Comparison of ENCODE assay signal across 9 mouse cellular contexts in the genomic region with DNA sequence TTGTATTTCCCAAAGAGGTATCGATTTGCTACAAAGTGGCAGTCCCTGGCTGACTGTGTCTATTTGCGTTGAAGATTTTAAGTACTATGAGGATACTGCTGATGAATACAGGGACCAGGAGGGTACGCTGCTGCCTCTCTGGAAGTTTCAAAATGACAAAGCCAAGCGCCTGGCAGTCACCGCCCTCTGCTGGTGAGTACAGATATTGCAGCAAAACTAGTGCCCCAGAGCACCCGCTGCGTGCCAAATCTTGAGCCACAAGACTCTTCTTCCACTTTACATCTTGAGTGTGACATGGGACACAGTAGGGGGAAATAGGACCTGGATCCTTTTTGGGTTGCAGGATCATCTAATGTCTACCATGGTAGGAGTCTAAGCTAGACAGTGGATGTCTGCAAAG. TPM values are rescaled to one million over a fixed set of nuclear protein-coding genes. Genes with fewer than 3 reads are reported as not detected.
DNase-seq lines count a peak whose midpoint lies in the region; ATAC-seq and TF ChIP-seq lines count a peak whose summit lies in the region.
"Had no signal": no experiment of that assay in that cellular context is flagged by ENCODE, and none has a peak within 500 bp of the region (broad histone marks: within the 10 kb centered on the region; RNA-seq: fewer than 3 reads in every experiment).

No protein-coding gene starts in this region.

- no peak overlapping the region for H3K4me2 ChIP-seq in liver, embryonic 12.5 days
- H3K4me2 ChIP-seq in liver, embryonic 11.5 days, result no peak overlapping the region
- H3K4me2 ChIP-seq in neural tube, embryonic 11.5 days (ENCODE audit: low read depth), result no peak overlapping the region
- H3K4me2 ChIP-seq: embryonic facial prominence, embryonic 13.5 days had no signal

- no peaks in the 10 kb centered on the region for H3K4me1 ChIP-seq in liver, embryonic 12.5 days
- no peaks in the 10 kb centered on the region for H3K4me1 ChIP-seq in liver, embryonic 11.5 days (replicated peaks; ENCODE audit: control insufficient read depth, insufficient read depth, low read length)
- H3K4me1 ChIP-seq in neural tube, embryonic 11.5 days (ENCODE audit: control insufficient read depth, insufficient read depth, low read length), result 0 out of 2 replicates have a peak, but pooled peaks cover 8% of the 10 kb centered on the region
- no peaks in the 10 kb centered on the region for H3K4me1 ChIP-seq in testis, adult 2 months (ENCODE audit: control insufficient read depth, insufficient read depth, low read length)

- 6% methylated on average over 7 of the region's 7 CpGs for WGBS in liver, embryonic 12.5 days (ENCODE audit: insufficient replicate concordance)
- WGBS in liver, embryonic 11.5 days, result 11% methylated on average over 7 of the region's 7 CpGs
- WGBS in neural tube, embryonic 11.5 days, result 13% methylated on average over 7 of the region's 7 CpGs

- peak; percentile 65 for DNase-seq in liver
- peak; percentile 91 for DNase-seq in cerebellum, adult 9-10 months
- DNase-seq in gastrocnemius, postnatal 10 days, result peak; percentile 90
- peak; percentile 79 for DNase-seq in kidney, adult 9 months
- DNase-seq in liver, embryonic 11.5 days (ENCODE audit: low spot score), result peak; percentile 57
- DNase-seq in neural tube, embryonic 11.5 days (ENCODE audit: low spot score), result peak; percentile 82

- peaks cover 29% of the 10 kb centered on the region for H3K27me3 ChIP-seq in liver, embryonic 12.5 days (replicated peaks)
- no peaks in the 10 kb centered on the region for H3K27me3 ChIP-seq in liver, embryonic 11.5 days (replicated peaks; ENCODE audit: control insufficient read depth, insufficient read depth, low read length)
- no peaks in the 10 kb centered on the region for H3K27me3 ChIP-seq in neural tube, embryonic 11.5 days (ENCODE audit: control insufficient read depth, insufficient read depth, low read length)
- no peaks in the 10 kb centered on the region for H3K27me3 ChIP-seq in testis, adult 2 months (ENCODE audit: control insufficient read depth, insufficient read depth, low read length)

- no peak overlapping the region for H3K4me3 ChIP-seq in liver, embryonic 12.5 days
- no peak overlapping the region for H3K4me3 ChIP-seq in liver, embryonic 11.5 days (ENCODE audit: low read depth, low read length)
- H3K4me3 ChIP-seq in neural tube, embryonic 11.5 days (ENCODE audit: low read depth, low read length), result no peak overlapping the region
- no peak overlapping the region for H3K4me3 ChIP-seq in testis, adult 2 months (ENCODE audit: control insufficient read depth, low read depth, low read length)
- H3K4me3 ChIP-seq: embryonic facial prominence, embryonic 13.5 days had no signal

- TF ChIP-seq POLR2A in testis, adult 2 months (IDR thresholded peaks at IDR 0.05; ENCODE audit: control insufficient read depth, low read depth, low read length), result no peak

- no peak overlapping the region for H3K9ac ChIP-seq in liver, embryonic 12.5 days
- no peak overlapping the region for H3K9ac ChIP-seq in liver, embryonic 11.5 days (ENCODE audit: low read depth, low read length)
- no peak overlapping the region for H3K9ac ChIP-seq in neural tube, embryonic 11.5 days (ENCODE audit: low read length)
- H3K9ac ChIP-seq: embryonic facial prominence, embryonic 13.5 days had no signal

- no peaks in the 10 kb centered on the region for H3K36me3 ChIP-seq in liver, embryonic 12.5 days
- H3K36me3 ChIP-seq in liver, embryonic 11.5 days (ENCODE audit: control insufficient read depth, insufficient read depth, low read length), result no peaks in the 10 kb centered on the region
- no peaks in the 10 kb centered on the region for H3K36me3 ChIP-seq in neural tube, embryonic 11.5 days (ENCODE audit: control insufficient read depth, insufficient read depth, low read length)
- H3K36me3 ChIP-seq in testis, adult 2 months (ENCODE audit: control insufficient read depth, insufficient read depth, low read length), result no peaks in the 10 kb centered on the region
- H3K36me3 ChIP-seq: embryonic facial prominence, embryonic 13.5 days had no signal

- no peaks in the 10 kb centered on the region for H3K9me3 ChIP-seq in liver, embryonic 12.5 days (replicated peaks)
- H3K9me3 ChIP-seq in liver, embryonic 11.5 days (ENCODE audit: control insufficient read depth, low read length), result no peaks in the 10 kb centered on the region
- H3K9me3 ChIP-seq in neural tube, embryonic 11.5 days (ENCODE audit: control insufficient read depth, low read length), result no peaks in the 10 kb centered on the region
- H3K9me3 ChIP-seq: embryonic facial prominence, embryonic 13.5 days had no signal

- H3K27ac ChIP-seq in liver, embryonic 12.5 days, result no peak overlapping the region
- no peak overlapping the region for H3K27ac ChIP-seq in liver, embryonic 11.5 days (ENCODE audit: low read depth, low read length)
- H3K27ac ChIP-seq in neural tube, embryonic 11.5 days (ENCODE audit: low read depth, low read length), result no peak overlapping the region
- H3K27ac ChIP-seq in testis, adult 2 months (ENCODE audit: control insufficient read depth, insufficient read depth, low read depth, low read length), result no peak overlapping the region
- H3K27ac ChIP-seq: embryonic facial prominence, embryonic 13.5 days had no signal

- peak; percentile 86 for TF ChIP-seq CTCF in testis, adult 2 months (IDR thresholded peaks at IDR 0.05; ENCODE audit: control insufficient read depth, insufficient read depth, insufficient replicate concordance, low read depth, low read length)

- no peak for ATAC-seq in liver, embryonic 12.5 days
- ATAC-seq in liver, embryonic 11.5 days (replicated peaks; ENCODE audit: low FRiP score), result no peak
- no peak for ATAC-seq in neural tube, embryonic 11.5 days (ENCODE audit: insufficient read depth, low FRiP score, low TSS enrichment)

RNA-seq across cellular contexts. Expression of gene Enho, which starts 26.0 kb away (rescaled TPM):
- 1.1 and 1.5 TPM in 2 replicates for polyA plus RNA-seq in liver, embryonic 12.5 days (2016; fragmentation: Nextera tagmentation; extraction: Ambion mirVana)
- total RNA-seq in gastrocnemius, postnatal 10 days (2021), result 10 to 100 TPM; 12.9 to 14.5 TPM
- 3.7 and 3.8 TPM in 2 replicates for polyA plus RNA-seq in liver, embryonic 11.5 days (2014; fragmentation: Nextera tagmentation; extraction: Ambion mirVana)
- 36.9 and 43.3 TPM in 2 replicates for polyA plus RNA-seq in neural tube, embryonic 11.5 days (2014; fragmentation: Nextera tagmentation; extraction: Ambion mirVana)
- 3.7 and 4.2 TPM in 2 replicates for polyA plus RNA-seq in testis, adult 2 months (2012; rRNA removed)

RNA-seq across cellular contexts. Expression of gene Dnaic1, which starts 44.6 kb away (rescaled TPM):
- polyA plus RNA-seq in liver, embryonic 12.5 days (2016; fragmentation: Nextera tagmentation; extraction: Ambion mirVana), result 0.51 and 0.61 TPM in 2 replicates
- under 1 TPM; 0.56 to 0.63 TPM for total RNA-seq in gastrocnemius, postnatal 10 days (2021)
- 1.6 TPM in 2 replicates for polyA plus RNA-seq in liver, embryonic 11.5 days (2014; fragmentation: Nextera tagmentation; extraction: Ambion mirVana)
- polyA plus RNA-seq in neural tube, embryonic 11.5 days (2014; fragmentation: Nextera tagmentation; extraction: Ambion mirVana), result 0.62 and 2.8 TPM in 2 replicates
- polyA plus RNA-seq in testis, adult 2 months (2012; rRNA removed), result 86.5 and 89.7 TPM in 2 replicates

RNA-seq across cellular contexts. Expression of gene Fam219a, which starts 44.8 kb away (rescaled TPM):
- 1.0 and 2.0 TPM in 2 replicates for polyA plus RNA-seq in liver, embryonic 12.5 days (2016; fragmentation: Nextera tagmentation; extraction: Ambion mirVana)
- 10 to 100 TPM; 19.2 to 20.4 TPM for total RNA-seq in gastrocnemius, postnatal 10 days (2021)
- 1.4 and 2.0 TPM in 2 replicates for polyA plus RNA-seq in liver, embryonic 11.5 days (2014; fragmentation: Nextera tagmentation; extraction: Ambion mirVana)
- 10.2 and 11.6 TPM in 2 replicates for polyA plus RNA-seq in neural tube, embryonic 11.5 days (2014; fragmentation: Nextera tagmentation; extraction: Ambion mirVana)
- polyA plus RNA-seq in testis, adult 2 months (2012; rRNA removed), result 36.8 and 37.7 TPM in 2 replicates

Comparison
In these comparisons a context has a peak if more than half of its experiments do, and no peak if none do; other contexts are left out.
1. RNA of gene Dnaic1, which starts 44.6 kb away (polyA plus RNA-seq): 86.5 to 89.7 TPM in testis, adult 2 months; 1.6 TPM in liver, embryonic 11.5 days, 0.62 to 2.8 TPM in neural tube, embryonic 11.5 days and 0.51 to 0.61 TPM in liver, embryonic 12.5 days; every median in the first group is over 10 times any median in the second.
2. Peak in every context shown above with its lines, with median percentiles within 50 percentile points of each other: DNase-seq.